Mouse (Mus musculus) left cerebral cortex, adult 18-20 months (tissue): Measurements from ENCODE around the gene Lypd3. TPM values are rescaled to one million over a fixed set of nuclear protein-coding genes. Genes with fewer than 3 reads are reported as not detected.
A peak's percentile ranks its signal among the peaks of the same experiment; 100 is the strongest.

Source experiments
- DNase-seq, 2 experiments: peaks; one replicate each; pipeline ENCODE4 v3.0.0; 2021 to 2022; ENCODE audit warnings: low spot score in 2 of 2, mixed read lengths in 1 of 2
- long read RNA-seq, 2 experiments: library from polyadenylated mRNA; stranded (forward); transcript quantifications; one replicate each; pipeline ENCODE4 v2.0.0; 2021
- total RNA-seq, 2 experiments: library from RNA; stranded (reverse); gene quantifications; 2 replicates each; pipeline ENCODE4 v1.2.3; 2021

Lypd3 gene
- total RNA-seq, result under 1 TPM in 1 of 2 experiments, not detected in 1; 0.21 TPM
- long read RNA-seq, experiment 1, result 0 reads
- long read RNA-seq, experiment 2, result 0 reads

- no peak for DNase-seq
Observed at GRCm38 (mm10) chr7:24636264-24636663, at the start of gene Lypd3. Lypd3 (plus strand) TSS chr7:24636550.

GRCm38 (mm10) chr7:24586828-24587227 is 49.5 kb upstream of the Lypd3 start:
- no peak for DNase-seq

DNA sequence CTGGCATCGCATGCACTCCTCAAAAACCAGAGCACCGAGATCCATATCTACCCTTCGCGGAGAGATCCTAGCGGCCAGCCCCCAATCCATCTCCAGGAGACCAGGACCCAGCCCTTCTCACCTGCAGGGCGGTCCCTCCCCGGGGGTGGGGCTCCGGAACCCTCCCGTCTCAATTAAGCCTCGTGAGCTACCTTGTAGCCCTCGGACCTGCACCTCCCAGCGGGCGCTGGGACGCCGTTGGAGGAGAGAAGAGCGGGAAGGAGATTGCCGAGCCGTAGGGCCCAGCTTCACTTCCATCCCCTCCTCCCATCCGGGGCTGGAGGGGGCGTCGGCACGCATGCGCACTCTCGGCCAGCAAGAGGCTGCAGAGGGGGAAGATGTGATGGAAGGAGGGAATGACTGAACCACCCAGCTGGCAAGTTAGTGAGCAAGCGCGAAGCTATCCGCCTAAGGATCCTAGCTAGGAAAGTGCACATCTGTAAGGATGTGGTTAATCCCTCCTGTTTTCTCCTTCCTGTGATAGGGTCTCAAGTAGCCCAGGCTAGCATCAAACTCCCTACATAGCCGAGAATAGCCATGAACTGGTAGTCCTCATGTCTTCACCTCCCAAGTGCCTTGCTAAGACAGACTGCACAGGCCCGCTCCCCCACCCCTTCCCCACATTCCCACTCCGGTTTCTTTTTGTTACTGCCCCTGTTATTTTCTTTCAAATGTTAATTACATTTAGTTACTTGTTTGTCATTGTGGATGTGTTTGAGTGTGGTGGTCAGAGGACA is 48.8 kb upstream of the Lypd3 start, which contains the start of the genes Ethe1 and Zfp575:
Ethe1 (plus strand) TSS at position 214 of the 776 bp plus-strand sequence.
Zfp575 (minus strand) TSS at position 312 of the 776 bp plus-strand sequence.
- DNase-seq, result peak; percentile 85 to 88

- DNase-seq, result no peak
Observed at GRCm38 (mm10) chr7:24588336-24588735, 48.0 kb upstream of the Lypd3 start.

DNA sequence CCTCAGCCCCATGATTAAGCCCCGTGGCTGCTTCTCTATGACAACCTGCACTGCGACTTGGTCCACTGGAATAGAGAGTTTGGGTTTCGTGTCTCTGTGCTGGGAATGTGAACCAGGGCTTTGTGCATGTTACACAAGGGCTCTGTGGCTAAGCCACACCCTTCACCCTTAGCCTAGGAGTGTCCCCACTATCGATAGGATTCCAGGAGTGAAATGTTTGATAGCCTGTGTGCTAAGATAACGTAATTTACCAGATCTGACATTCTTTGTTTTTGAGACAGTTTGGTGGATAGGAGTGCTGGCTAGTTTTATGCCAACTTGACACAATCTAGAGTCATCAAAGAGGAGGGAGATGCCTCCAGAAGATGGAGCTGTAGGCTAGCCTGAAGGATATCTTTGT is 44.6 kb upstream of the Lypd3 start:
- DNase-seq, result no peak

GRCm38 (mm10) chr7:24592163-24592562 is 44.2 kb upstream of the Lypd3 start:
- no peak for DNase-seq

DNA sequence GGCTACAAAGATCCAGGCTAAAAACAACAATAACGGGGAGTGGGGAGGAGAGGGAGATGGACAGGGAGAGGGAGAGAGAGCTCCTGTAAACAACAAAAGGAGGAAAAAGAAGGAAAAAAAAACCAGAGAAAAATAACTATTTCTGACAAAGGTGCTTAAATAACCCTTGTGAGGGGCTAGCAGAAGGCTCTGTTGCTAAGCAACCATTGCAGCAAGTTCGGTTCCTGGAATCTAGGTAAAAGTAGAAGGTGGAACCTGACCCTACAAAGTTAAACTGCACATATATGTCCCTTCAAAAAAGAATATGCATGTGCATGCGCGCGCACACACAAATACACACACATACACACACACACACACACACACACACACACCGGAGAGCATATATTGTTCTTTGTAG is 43.6 kb upstream of the Lypd3 start:
- no peak for DNase-seq

DNA sequence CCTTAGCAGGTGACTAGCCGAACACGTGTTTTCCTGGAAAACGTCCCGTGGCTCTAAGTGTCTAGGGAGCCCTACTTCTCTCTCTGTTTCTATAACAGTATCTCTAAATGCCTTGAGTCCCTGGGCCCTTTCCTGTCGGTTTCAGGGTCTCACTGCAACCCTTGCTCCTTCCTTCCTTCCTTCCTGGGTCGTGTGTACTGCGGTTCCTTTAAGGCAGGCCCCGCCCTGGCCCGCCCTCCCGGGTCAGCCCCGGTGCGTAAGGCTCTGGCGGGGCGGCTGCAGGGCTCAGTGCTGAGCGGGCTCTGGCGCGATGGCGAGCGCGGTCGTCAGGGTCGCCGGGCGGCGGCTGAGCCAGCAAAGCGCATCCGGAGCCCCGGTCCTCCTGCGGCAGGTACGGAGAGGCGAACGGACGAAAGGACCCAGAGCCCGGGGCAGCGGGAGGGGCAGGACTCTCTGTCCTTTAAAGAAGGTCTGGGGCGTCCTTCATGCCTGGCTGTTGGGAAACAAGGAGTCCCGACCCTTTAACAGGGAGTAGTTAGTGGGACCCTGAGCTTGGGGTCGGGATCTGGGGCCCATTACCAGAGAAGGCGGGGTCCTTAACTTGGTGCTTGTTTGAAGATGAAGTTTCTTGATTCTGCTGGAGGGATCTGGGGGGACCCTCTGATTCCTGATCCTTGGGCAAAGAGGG is 42.6 kb upstream of the Lypd3 start:
- DNase-seq, result peak; percentile 63 to 78

GRCm38 (mm10) chr7:24594309-24594803 is 42.0 kb upstream of the Lypd3 start:
- no peak for DNase-seq

GRCm38 (mm10) chr7:24595464-24595863 is 40.9 kb upstream of the Lypd3 start:
- no peak for DNase-seq

- DNase-seq, result no peak
Observed at GRCm38 (mm10) chr7:24598121-24598520, 38.2 kb upstream of the Lypd3 start.

- DNase-seq, result no peak
Observed at GRCm38 (mm10) chr7:24599211-24600067, 36.9 kb upstream of the Lypd3 start.

GRCm38 (mm10) chr7:24600941-24601597 is 35.3 kb upstream of the Lypd3 start:
- peak; percentile 96 to 99 for DNase-seq

GRCm38 (mm10) chr7:24605561-24605960 is 30.8 kb upstream of the Lypd3 start:
- DNase-seq, result no peak

GRCm38 (mm10) chr7:24606046-24606445 is 30.3 kb upstream of the Lypd3 start:
- DNase-seq, result no peak

DNA sequence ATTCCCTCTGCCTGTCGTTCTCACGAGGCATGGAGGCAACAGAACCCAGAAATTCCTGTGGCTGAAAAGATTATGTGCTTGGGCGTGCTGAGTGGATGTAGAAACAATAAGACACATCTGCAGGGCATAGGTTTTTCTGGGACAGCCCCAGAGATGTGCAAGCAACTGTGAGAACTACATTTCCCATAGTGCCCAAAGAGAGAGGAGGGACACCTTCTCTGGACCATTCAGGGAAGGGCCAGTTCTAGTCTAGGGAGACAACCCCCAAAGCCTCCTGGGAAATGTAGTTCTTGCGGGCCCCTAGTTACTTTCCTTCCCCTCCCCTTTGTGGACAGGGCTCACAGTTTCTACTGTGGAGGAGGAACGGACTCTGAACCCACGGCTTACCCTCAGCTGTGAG is 28.3 kb upstream of the Lypd3 start:
- no peak for DNase-seq

DNA sequence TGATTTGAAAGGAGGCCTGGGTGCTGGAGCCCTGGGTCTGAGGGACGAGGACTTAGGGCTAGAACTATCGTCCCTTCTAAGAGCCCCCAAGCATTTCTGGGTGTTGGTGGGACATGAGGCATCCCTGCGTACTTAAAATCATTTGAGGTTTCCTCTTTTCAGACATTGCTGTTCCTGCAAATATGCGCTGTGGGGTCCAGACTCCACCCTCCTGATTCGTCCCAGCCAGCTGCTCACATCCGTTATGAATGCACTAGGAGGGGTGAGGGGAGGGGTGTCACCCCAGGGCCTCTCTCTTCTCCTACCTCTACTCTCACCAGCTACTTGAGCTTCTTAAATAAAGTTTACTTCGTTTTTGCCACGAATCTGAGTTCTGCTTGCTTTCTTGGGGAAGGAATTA is 27.8 kb upstream of the Lypd3 start:
- no peak for DNase-seq

DNA sequence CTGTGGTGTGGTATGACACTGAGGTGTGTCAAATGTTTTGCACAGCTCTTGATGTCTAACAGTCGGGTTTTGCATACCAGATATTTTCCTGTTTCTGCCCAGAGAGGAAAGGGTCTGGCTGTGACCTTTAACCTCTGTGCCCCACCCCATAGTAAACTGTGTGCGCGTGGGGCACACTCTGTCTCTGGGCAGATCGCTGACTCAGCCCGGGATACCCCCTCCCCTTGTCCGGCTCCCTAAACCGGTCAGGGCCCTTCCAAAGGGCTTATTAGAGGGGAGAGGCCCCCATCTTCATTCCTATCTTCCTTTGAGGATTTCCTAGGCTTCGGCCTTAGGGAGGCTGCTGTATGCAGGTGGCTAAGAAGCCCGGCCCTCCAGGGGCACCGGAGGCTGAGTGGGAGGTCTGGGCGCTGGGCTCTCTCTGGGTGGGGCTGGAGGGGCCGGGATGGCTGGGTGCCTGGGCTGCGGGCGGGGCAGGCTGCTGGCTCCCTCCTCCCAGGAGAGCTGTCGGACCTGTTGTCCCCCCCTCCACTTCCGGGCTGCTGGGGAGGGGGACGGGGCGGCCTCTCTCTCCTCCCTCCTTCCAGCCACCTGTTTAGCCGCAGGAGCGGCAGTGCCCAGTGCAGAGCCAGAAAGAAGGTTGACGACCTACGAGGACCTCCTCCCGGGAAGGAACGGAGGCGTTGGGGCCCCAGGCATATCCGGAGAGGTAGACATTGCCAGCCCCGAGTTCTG is 26.0 kb upstream of the Lypd3 start, which contains the start of gene Phldb3:
Phldb3 (plus strand) TSS at position 620 of the 735 bp plus-strand sequence.
- no peak for DNase-seq

DNA sequence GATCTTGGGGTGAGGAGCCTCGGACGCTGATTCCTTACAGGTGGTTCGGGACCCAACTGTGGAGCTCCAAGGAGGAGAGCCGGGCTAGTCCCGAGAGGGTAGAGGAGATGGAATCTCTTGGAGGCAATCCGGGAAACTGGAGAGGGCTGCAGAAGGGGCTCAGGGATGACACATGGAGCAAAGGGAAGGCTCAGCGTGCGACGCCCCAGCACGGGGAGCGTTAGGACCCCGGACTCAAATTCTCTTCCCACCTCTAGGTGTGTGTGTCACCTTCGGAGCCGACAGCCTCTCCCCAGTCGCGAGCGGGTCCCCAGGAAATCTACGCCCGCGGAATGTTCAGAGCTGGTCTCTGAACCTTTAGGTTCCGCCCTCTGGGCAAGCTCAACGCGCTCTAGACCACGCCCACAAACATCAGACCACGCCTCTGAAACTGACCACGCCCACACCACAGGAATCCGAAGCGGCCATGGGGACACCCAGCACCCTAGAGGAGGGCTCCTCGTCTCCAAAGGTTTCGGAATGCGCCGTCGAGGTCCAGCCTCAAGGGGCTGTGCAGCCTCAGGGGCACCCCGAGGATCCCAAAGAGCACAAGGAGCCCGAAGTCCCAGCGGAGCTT is 25.4 kb upstream of the Lypd3 start:
- DNase-seq, result peak in 1 of 2 experiments; percentile 40
